Mouse (Mus musculus) CH12.LX (cell line): Measurements from ENCODE around the gene P4ha2. TPM values are rescaled to one million over a fixed set of nuclear protein-coding genes. Genes with fewer than 3 reads are reported as not detected.
"Not testable (repeated sequence)": the region's sequence is repeated elsewhere in the genome, so short reads cannot be mapped to it uniquely, and the experiment has no call there.

ENCODE experiments used
- DNase-seq: peaks from one replicate; pipeline ENCODE4 v3.0.0-alpha.2; 2013; ENCODE audit errors: extremely low read depth
- H3K27ac ChIP-seq: 2 replicates; pipeline ENCODE4 v1.5.1; 2012; ENCODE audit warnings: low read depth, mild to moderate bottlenecking, control low read depth, moderate library complexity; ENCODE audit not compliant: insufficient read depth
- H3K27me3 ChIP-seq: replicated peaks from 2 replicates; pipeline ENCODE3; 2012; ENCODE audit warnings: inconsistent platforms
- H3K36me3 ChIP-seq, 2 experiments: replicated peaks in 1 of 2; 2 replicates each; pipeline versions ENCODE3 to v1.6.1; 2012; ENCODE audit warnings: inconsistent platforms in 1 of 2, low read length in 1 of 2, mild to moderate bottlenecking in 1 of 2, mixed read lengths in 1 of 2, moderate library complexity in 1 of 2; ENCODE audit not compliant: control insufficient read depth in 1 of 2, insufficient read depth in 1 of 2
- H3K4me1 ChIP-seq, 2 experiments: 2 replicates each; pipeline ENCODE4 v1.6.1; 2012; ENCODE audit warnings: inconsistent platforms in 1 of 2, moderate library complexity in 1 of 2; ENCODE audit not compliant: insufficient read depth in 2 of 2, control insufficient read depth in 1 of 2
- H3K4me2 ChIP-seq: 2 replicates; pipeline ENCODE4 v1.6.1; 2012; ENCODE audit warnings: low read depth, mild to moderate bottlenecking, control low read depth; ENCODE audit not compliant: poor library complexity, insufficient read depth, severe bottlenecking
- H3K4me3 ChIP-seq, 3 experiments: fragments of 150-350 bp in 1 of 3; sonication (generic) in 1 of 3; replicated peaks in 1 of 3; 2 replicates each; pipeline versions ENCODE3 to v1.5.1; 2011 to 2012; ENCODE audit warnings: low read depth in 2 of 3, low read length in 2 of 3, mild to moderate bottlenecking in 2 of 3, moderate library complexity in 2 of 3, control low read depth in 1 of 3, improper control_type of control experiment in 1 of 3, inconsistent platforms in 1 of 3, mixed read lengths in 1 of 3; ENCODE audit not compliant: poor library complexity in 1 of 3
- H3K79me2 ChIP-seq: replicated peaks from 2 replicates; pipeline ENCODE4 v1.6.1; 2012; ENCODE audit warnings: mild to moderate bottlenecking, moderate library complexity; ENCODE audit not compliant: control insufficient read depth, poor library complexity, insufficient read depth, severe bottlenecking; ENCODE audit errors: extremely low read depth
- H3K9ac ChIP-seq: 2 replicates; pipeline ENCODE4 v1.6.1; 2012; ENCODE audit warnings: low read depth, mild to moderate bottlenecking, control low read depth, moderate library complexity; ENCODE audit not compliant: insufficient read depth
- H3K9me3 ChIP-seq: replicated peaks from 2 replicates; pipeline ENCODE3; 2012; ENCODE audit warnings: low read length, inconsistent platforms, mixed read lengths
- CTCF ChIP-seq, 2 experiments: IDR thresholded peaks in 1 of 2; conservative IDR thresholded peaks in 1 of 2; 2 replicates each; pipeline ENCODE4 v1.5.1; 2011 to 2012; ENCODE audit warnings: low read depth in 2 of 2, low read length in 2 of 2, improper control_type of control experiment in 1 of 2, inconsistent platforms in 1 of 2, mild to moderate bottlenecking in 1 of 2, moderate library complexity in 1 of 2
- E2F4 ChIP-seq: IDR thresholded peaks from 2 replicates; pipeline ENCODE4 v1.6.1; 2011; ENCODE audit warnings: low read depth, low read length, improper control_type of control experiment; ENCODE audit not compliant: insufficient replicate concordance
- GABPA ChIP-seq: IDR thresholded peaks from 2 replicates; pipeline ENCODE4 v1.6.1; 2012; ENCODE audit warnings: low read depth, low read length, improper control_type of control experiment, inconsistent platforms; ENCODE audit not compliant: insufficient replicate concordance
- HCFC1 ChIP-seq: IDR thresholded peaks from 2 replicates; pipeline ENCODE4 v1.6.1; 2012; ENCODE audit warnings: low read depth, mild to moderate bottlenecking, inconsistent platforms, low read length, improper control_type of control experiment
- MEF2A ChIP-seq: IDR thresholded peaks from 2 replicates; pipeline ENCODE4 v1.6.1; 2014; ENCODE audit warnings: low read depth, mild to moderate bottlenecking, inconsistent platforms, low read length, improper control_type of control experiment, borderline replicate concordance
- MYC ChIP-seq: IDR thresholded peaks from 2 replicates; pipeline ENCODE4 v1.6.1; 2011; ENCODE audit warnings: low read depth, mild to moderate bottlenecking, improper control_type of control experiment, low read length
- NELFE ChIP-seq: IDR thresholded peaks from 2 replicates; pipeline ENCODE4 v1.6.1; 2011; ENCODE audit warnings: low read depth, low read length, improper control_type of control experiment
- POLR2AphosphoS2 ChIP-seq: IDR thresholded peaks from 2 replicates; pipeline ENCODE4 v1.6.1; 2011; ENCODE audit warnings: low read depth, low read length, improper control_type of control experiment
- RAD21 ChIP-seq: IDR thresholded peaks from 2 replicates; pipeline ENCODE4 v1.6.1; 2011; ENCODE audit warnings: low read depth, mild to moderate bottlenecking, low read length, improper control_type of control experiment, moderate library complexity
- RCOR1 ChIP-seq: conservative IDR thresholded peaks from 2 replicates; pipeline ENCODE4 v1.6.1; 2012; ENCODE audit warnings: low read depth, mild to moderate bottlenecking, inconsistent platforms, low read length, improper control_type of control experiment
- SMC3 ChIP-seq: IDR thresholded peaks from 2 replicates; pipeline ENCODE4 v1.6.1; 2011; ENCODE audit warnings: low read depth, low read length, improper control_type of control experiment
- UBTF ChIP-seq: IDR thresholded peaks from 2 replicates; pipeline ENCODE4 v1.6.1; 2012; ENCODE audit warnings: low read depth, mild to moderate bottlenecking, inconsistent platforms, low read length, improper control_type of control experiment, moderate library complexity
- ZC3H11A ChIP-seq: IDR thresholded peaks from 2 replicates; pipeline ENCODE4 v1.6.1; 2012; ENCODE audit warnings: low read depth, mild to moderate bottlenecking, inconsistent platforms, low read length, improper control_type of control experiment
- dilution Hi-C: fragments of 300-500 bp; cut with MboI; formaldehyde crosslinking; loops from 2 replicates; pipeline ENCODE4 v1.14.3; 2020; ENCODE audit warnings: low sequenced_read_pairs; ENCODE audit not compliant: extremely low pct_unique_long_range_greater_than_20kb, extremely low pct_ligation_motif_present
- in situ Hi-C: fragments of 300-500 bp; cut with MboI; formaldehyde crosslinking; loops from 3 replicates; pipeline ENCODE4 v1.14.3; 2019; ENCODE audit warnings: low sequenced_read_pairs, low pct_ligation_motif_present, low pct_unique_long_range_greater_than_20kb, mixed read lengths
- polyA plus RNA-seq: library from polyadenylated mRNA; unstranded; fragments of >175 nt; gene quantifications from 2 replicates; pipeline ENCODE4 v1.2.1, GENCODE M21; 2012; ENCODE audit warnings: low read depth; ENCODE audit not compliant: insufficient read length
- total RNA-seq, 2 experiments: library from RNA; depleted of rRNA; stranded (reverse); fragments of 300-350 nt in 1 of 2; fragments of >200 nt in 1 of 2; gene quantifications; 2 replicates each; pipeline ENCODE4 v1.2.3; 2012 to 2014

The P4ha2 gene
- total and polyA plus RNA-seq, 3 experiments = 3.6 to 10.0 (median 7.9) TPM

- no peak overlapping the region for H3K4me2 ChIP-seq
- no peak overlapping the region for H3K9ac ChIP-seq
- H3K27ac ChIP-seq = no peak overlapping the region
- no peak for TF ChIP-seq MEF2A
- no peak for TF ChIP-seq HCFC1
- no peak for TF ChIP-seq RAD21
- no peak for TF ChIP-seq POLR2AphosphoS2
- no peak for TF ChIP-seq MYC
- TF ChIP-seq E2F4 = no peak
- TF ChIP-seq UBTF = no peak
- TF ChIP-seq, all 38 proteins: peak for 0
- no peak for DNase-seq
- H3K36me3 ChIP-seq = no peaks in the 10 kb centered on the region
- dilution Hi-C loops = no loop called here
- no peaks in the 10 kb centered on the region for H3K9me3 ChIP-seq
- no peaks in the 10 kb centered on the region for H3K27me3 ChIP-seq
- in situ Hi-C loops = no loop called here
- no peaks in the 10 kb centered on the region for H3K79me2 ChIP-seq
- peaks cover 0 to 3% of the 10 kb centered on the region in 2 experiments; a peak in 1 of 4 replicates for H3K4me1 ChIP-seq
- H3K4me3 ChIP-seq = no peak overlapping the region
These were observed 35.0 kb downstream of the P4ha2 start for GRCm38 (mm10) chr11:54134905-54135304.

GRCm38 (mm10) chr11:54140159-54140558 lies 40.3 kb downstream of the P4ha2 start:
- H3K27me3 ChIP-seq, H3K27ac ChIP-seq, dilution Hi-C loops, H3K4me2 ChIP-seq, H3K36me3 ChIP-seq, H3K9ac ChIP-seq, H3K79me2 ChIP-seq, H3K4me1 ChIP-seq, H3K9me3 ChIP-seq, H3K4me3 ChIP-seq: not testable (repeated sequence)
- in situ Hi-C loops = loop anchor here (5.0 kb wide), 1 partner anchor 112 kb away; no protein-coding TSS in a partner anchor
- DNase-seq = peak; percentile 45

DNA sequence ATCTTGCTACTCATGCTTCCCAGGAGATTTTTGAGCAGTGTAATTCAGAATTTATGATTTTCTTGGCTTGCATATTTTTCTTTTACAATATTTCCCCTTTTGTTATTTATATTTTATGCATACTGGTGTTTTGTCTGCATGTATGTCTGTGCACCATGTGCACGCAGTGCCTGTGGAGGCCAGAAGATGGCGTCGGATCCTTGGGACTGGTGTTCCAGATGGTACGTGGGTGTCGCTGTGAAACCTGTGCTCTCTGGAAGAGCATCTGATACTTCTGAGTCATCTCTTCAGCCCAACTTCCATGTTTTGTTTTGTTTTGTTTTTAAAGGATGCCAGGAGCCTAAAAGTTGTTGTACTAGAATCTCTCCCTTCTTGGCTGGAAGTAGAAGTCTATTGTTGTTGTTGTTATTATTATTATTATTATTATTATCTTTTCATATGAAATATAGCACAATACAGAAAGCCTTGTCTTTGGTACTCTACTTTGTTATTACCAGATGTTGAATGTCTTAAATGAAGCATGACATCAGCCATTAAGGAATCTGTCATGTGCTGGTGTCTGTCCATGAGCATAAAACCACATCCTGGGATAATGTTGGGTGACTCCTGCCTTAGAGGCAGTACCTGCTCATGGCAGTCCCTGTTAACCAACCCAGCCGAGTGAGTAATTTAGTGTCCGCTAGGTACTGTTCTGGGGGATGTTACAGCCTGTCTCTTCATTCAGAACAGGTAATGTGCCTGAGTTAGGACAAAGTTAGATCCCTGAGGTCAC lies 41.5 kb downstream of the P4ha2 start:
- peaks cover 4% of the 10 kb centered on the region for H3K9me3 ChIP-seq
- TF ChIP-seq NELFE (no peak), GABPA (no peak), ZC3H11A (no peak), RAD21 (peak; percentile 32), SMC3 (peak; percentile 43), CTCF (conservative IDR thresholded peaks at IDR 0.05 in 1 of 2, IDR thresholded peaks at IDR 0.05 in 1 of 2; ENCODE audit: low read depth in 2 of 2, low read length in 2 of 2) (peak in 1 of 2 experiments; percentile 53; a peak in 2 of 4 replicates), RCOR1 (no peak)
- TF ChIP-seq, all 38 proteins: peak for 3
- no peak for DNase-seq
- in situ Hi-C loops (loop anchor here (5.0 kb wide), 1 partner anchor 111 kb away; no protein-coding TSS in a partner anchor), dilution Hi-C loops (no loop called here)
- no peak overlapping the region for H3K27ac ChIP-seq
- no peaks in the 10 kb centered on the region for H3K36me3 ChIP-seq
- no peak overlapping the region for H3K9ac ChIP-seq
- no peak overlapping the region for H3K4me2 ChIP-seq
- H3K79me2 ChIP-seq = no peaks in the 10 kb centered on the region
- no peak overlapping the region for H3K4me3 ChIP-seq
- peaks cover 11 to 15% of the 10 kb centered on the region in 2 experiments for H3K4me1 ChIP-seq
- H3K27me3 ChIP-seq = peaks cover 3% of the 10 kb centered on the region
